Mouse (Mus musculus) neutrophil, adult 5-6 weeks (primary cell): ENCODE measurements at regions not wholly inside any gene's neighbourhood (a gene's known extent, or its start where the extent isn't known, plus 50 kb on each side); places are given as distances from the start of the nearest gene placed in this dataset.

Experiments used
- ATAC-seq: fragments of 151-379, 151-347 bp; 2 replicates; pipeline ENCODE4 v1.8.0; 2017; ENCODE audit warnings: mild to moderate bottlenecking, moderate TSS enrichment; ENCODE audit not compliant: insufficient number of reproducible peaks, poor library complexity, low FRiP score, severe bottlenecking; ENCODE audit errors: extremely low read depth

- ATAC-seq: no peak
Observed at GRCm38 (mm10) chr19:21214253-21214652, 57.8 kb upstream of the Zfand5 start.

- ATAC-seq: no peak
Observed at GRCm38 (mm10) chr19:21193461-21193860, 78.6 kb upstream of the Zfand5 start.

GRCm38 (mm10) chr19:21192576-21192975 is 79.5 kb upstream of the Zfand5 start:
- ATAC-seq: no peak

GRCm38 (mm10) chr19:21189216-21189615 is 82.9 kb upstream of the Zfand5 start:
- ATAC-seq: no peak

GRCm38 (mm10) chr19:21186656-21187055 is 85.4 kb upstream of the Zfand5 start:
- no peak for ATAC-seq

- ATAC-seq: no peak
Observed at GRCm38 (mm10) chr19:21186016-21186415, 86.1 kb upstream of the Zfand5 start.

GRCm38 (mm10) chr19:21183028-21183427 is 89.0 kb upstream of the Zfand5 start:
- no peak for ATAC-seq

- peak; percentile 95 for ATAC-seq
Observed at GRCm38 (mm10) chr19:21179886-21180285, 92.2 kb upstream of the Zfand5 start.

GRCm38 (mm10) chr19:21175426-21175831 is 96.6 kb upstream of the Zfand5 start:
- peak; percentile 51 for ATAC-seq

GRCm38 (mm10) chr19:21174636-21175035 is 97.4 kb upstream of the Zfand5 start:
- no peak for ATAC-seq

- ATAC-seq: peak; percentile 53; the same call in 1 of the 2 replicates
Observed at GRCm38 (mm10) chr19:21173896-21174483, 98.1 kb upstream of the Zfand5 start.

- ATAC-seq: no peak
Observed at GRCm38 (mm10) chr19:21171191-21171590, 100.9 kb upstream of the Zfand5 start.

GRCm38 (mm10) chr19:21170785-21171184 is 101.3 kb upstream of the Zfand5 start:
- no peak for ATAC-seq

- no peak for ATAC-seq
Observed at GRCm38 (mm10) chr19:21166939-21167338, 105.1 kb upstream of the Zfand5 start.

GRCm38 (mm10) chr19:21166465-21166860 is 105.6 kb upstream of the Zfand5 start:
- ATAC-seq: no peak

- ATAC-seq: no peak
Observed at GRCm38 (mm10) chr19:21165763-21166464, 106.2 kb upstream of the Zfand5 start.

- ATAC-seq: no peak
Observed at GRCm38 (mm10) chr19:21163978-21164377, 108.1 kb upstream of the Zfand5 start.

- ATAC-seq: no peak
Observed at GRCm38 (mm10) chr19:21160946-21161345, 111.1 kb upstream of the Zfand5 start.

- no peak for ATAC-seq
Observed at GRCm38 (mm10) chr19:21159189-21160137, 112.6 kb upstream of the Zfand5 start.

- no peak for ATAC-seq
Observed at GRCm38 (mm10) chr19:21154162-21154561, 117.9 kb upstream of the Zfand5 start.
